Mouse (Mus musculus): ENCODE measurements around the gene Mmp11. TPM values are rescaled to one million over a fixed set of nuclear protein-coding genes. Genes with fewer than 3 reads are reported as not detected.
"Not testable (repeated sequence)": the region's sequence is repeated elsewhere in the genome, so short reads cannot be mapped to it uniquely, and the experiment has no call there.

The Mmp11 gene
- total RNA-seq, 1 experiment from 2014 or later: 0.79 TPM

- no peak for ATAC-seq (replicated peaks in 1 of 2; ENCODE audit: insufficient read depth in 1 of 2, low FRiP score in 2 of 2, low TSS enrichment in 1 of 2, low read depth in 1 of 2, poor library complexity in 2 of 2, severe bottlenecking in 2 of 2)
Measured at GRCm38 (mm10) chr10:75916840-75917239, 19.5 kb downstream of the Mmp11 start.

GRCm38 (mm10) chr10:75915557-75915956, 20.7 kb downstream of the Mmp11 start:
- ATAC-seq (replicated peaks in 1 of 2; ENCODE audit: insufficient read depth in 1 of 2, low FRiP score in 2 of 2, low TSS enrichment in 1 of 2, low read depth in 1 of 2, poor library complexity in 2 of 2, severe bottlenecking in 2 of 2): no peak

GRCm38 (mm10) chr10:75913013-75913589, 23.2 kb downstream of the Mmp11 start:
- ATAC-seq (replicated peaks in 1 of 2; ENCODE audit: insufficient read depth in 1 of 2, low FRiP score in 2 of 2, low TSS enrichment in 1 of 2, low read depth in 1 of 2, poor library complexity in 2 of 2, severe bottlenecking in 2 of 2): no peak

- no peak for ATAC-seq (replicated peaks in 1 of 2; ENCODE audit: insufficient read depth in 1 of 2, low FRiP score in 2 of 2, low TSS enrichment in 1 of 2, low read depth in 1 of 2, poor library complexity in 2 of 2, severe bottlenecking in 2 of 2)
Measured at GRCm38 (mm10) chr10:75910698-75911097, 25.6 kb downstream of the Mmp11 start.

GRCm38 (mm10) chr10:75906882-75907281, 29.4 kb downstream of the Mmp11 start:
- ATAC-seq (replicated peaks in 1 of 2; ENCODE audit: insufficient read depth in 1 of 2, low FRiP score in 2 of 2, low TSS enrichment in 1 of 2, low read depth in 1 of 2, poor library complexity in 2 of 2, severe bottlenecking in 2 of 2): no peak

- ATAC-seq (replicated peaks in 1 of 2; ENCODE audit: insufficient read depth in 1 of 2, low FRiP score in 2 of 2, low TSS enrichment in 1 of 2, low read depth in 1 of 2, poor library complexity in 2 of 2, severe bottlenecking in 2 of 2): no peak
Measured at GRCm38 (mm10) chr10:75904391-75904790, 31.9 kb downstream of the Mmp11 start.

GRCm38 (mm10) chr10:75898846-75899245, 37.5 kb downstream of the Mmp11 start:
- ATAC-seq (replicated peaks in 1 of 2; ENCODE audit: insufficient read depth in 1 of 2, low FRiP score in 2 of 2, low TSS enrichment in 1 of 2, low read depth in 1 of 2, poor library complexity in 2 of 2, severe bottlenecking in 2 of 2): no peak

- no peak for ATAC-seq (replicated peaks in 1 of 2; ENCODE audit: insufficient read depth in 1 of 2, low FRiP score in 2 of 2, low TSS enrichment in 1 of 2, low read depth in 1 of 2, poor library complexity in 2 of 2, severe bottlenecking in 2 of 2)
Measured at GRCm38 (mm10) chr10:75898039-75898564, 38.2 kb downstream of the Mmp11 start.

- ATAC-seq (replicated peaks in 1 of 2; ENCODE audit: insufficient read depth in 1 of 2, low FRiP score in 2 of 2, low TSS enrichment in 1 of 2, low read depth in 1 of 2, poor library complexity in 2 of 2, severe bottlenecking in 2 of 2): no peak
Measured at GRCm38 (mm10) chr10:75897373-75897772, 38.9 kb downstream of the Mmp11 start.

GRCm38 (mm10) chr10:75896208-75896607, 40.1 kb downstream of the Mmp11 start:
- no peak for ATAC-seq (replicated peaks in 1 of 2; ENCODE audit: insufficient read depth in 1 of 2, low FRiP score in 2 of 2, low TSS enrichment in 1 of 2, low read depth in 1 of 2, poor library complexity in 2 of 2, severe bottlenecking in 2 of 2)

- ATAC-seq (replicated peaks in 1 of 2; ENCODE audit: insufficient read depth in 1 of 2, low FRiP score in 2 of 2, low TSS enrichment in 1 of 2, low read depth in 1 of 2, poor library complexity in 2 of 2, severe bottlenecking in 2 of 2): no peak
Measured at GRCm38 (mm10) chr10:75895730-75896129, 40.6 kb downstream of the Mmp11 start.

GRCm38 (mm10) chr10:75894601-75895000, 41.7 kb downstream of the Mmp11 start:
- ATAC-seq (replicated peaks in 1 of 2; ENCODE audit: insufficient read depth in 1 of 2, low FRiP score in 2 of 2, low TSS enrichment in 1 of 2, low read depth in 1 of 2, poor library complexity in 2 of 2, severe bottlenecking in 2 of 2): no peak

GRCm38 (mm10) chr10:75893089-75893750, 43.1 kb downstream of the Mmp11 start, which contains the start of gene Derl3:
Gene Derl3 (plus strand): TSS chr10:75893413.
- ATAC-seq (replicated peaks in 1 of 2; ENCODE audit: insufficient read depth in 1 of 2, low FRiP score in 2 of 2, low TSS enrichment in 1 of 2, low read depth in 1 of 2, poor library complexity in 2 of 2, severe bottlenecking in 2 of 2): peak; percentile 98 to 99

- ATAC-seq (replicated peaks in 1 of 2; ENCODE audit: insufficient read depth in 1 of 2, low FRiP score in 2 of 2, low TSS enrichment in 1 of 2, low read depth in 1 of 2, poor library complexity in 2 of 2, severe bottlenecking in 2 of 2): no peak
Measured at GRCm38 (mm10) chr10:75889406-75890153, 46.7 kb downstream of the Mmp11 start.

GRCm38 (mm10) chr10:75887504-75887903, 48.8 kb downstream of the Mmp11 start:
- not testable (repeated sequence) for ATAC-seq (replicated peaks in 1 of 2; ENCODE audit: insufficient read depth in 1 of 2, low FRiP score in 2 of 2, low TSS enrichment in 1 of 2, low read depth in 1 of 2, poor library complexity in 2 of 2, severe bottlenecking in 2 of 2)

- ATAC-seq (replicated peaks in 1 of 2; ENCODE audit: insufficient read depth in 1 of 2, low FRiP score in 2 of 2, low TSS enrichment in 1 of 2, low read depth in 1 of 2, poor library complexity in 2 of 2, severe bottlenecking in 2 of 2): no peak
Measured at GRCm38 (mm10) chr10:75884742-75885141, 51.6 kb downstream of the Mmp11 start.

GRCm38 (mm10) chr10:75883232-75883552, 53.1 kb downstream of the Mmp11 start:
- ATAC-seq (replicated peaks in 1 of 2; ENCODE audit: insufficient read depth in 1 of 2, low FRiP score in 2 of 2, low TSS enrichment in 1 of 2, low read depth in 1 of 2, poor library complexity in 2 of 2, severe bottlenecking in 2 of 2): peak in 1 of 2 experiments; percentile 69; a peak in 2 of 4 replicates
